Mouse (Mus musculus): ENCODE results near the gene Rmi2. TPM values are rescaled to one million over a fixed set of nuclear protein-coding genes. Genes with fewer than 3 reads are reported as not detected.
A peak's percentile ranks its signal among the peaks of the same experiment; 100 is the strongest.

Gene Rmi2
- total and polyA plus RNA-seq, 2 experiments: 0.09 TPM; not detected in 1

DNA sequence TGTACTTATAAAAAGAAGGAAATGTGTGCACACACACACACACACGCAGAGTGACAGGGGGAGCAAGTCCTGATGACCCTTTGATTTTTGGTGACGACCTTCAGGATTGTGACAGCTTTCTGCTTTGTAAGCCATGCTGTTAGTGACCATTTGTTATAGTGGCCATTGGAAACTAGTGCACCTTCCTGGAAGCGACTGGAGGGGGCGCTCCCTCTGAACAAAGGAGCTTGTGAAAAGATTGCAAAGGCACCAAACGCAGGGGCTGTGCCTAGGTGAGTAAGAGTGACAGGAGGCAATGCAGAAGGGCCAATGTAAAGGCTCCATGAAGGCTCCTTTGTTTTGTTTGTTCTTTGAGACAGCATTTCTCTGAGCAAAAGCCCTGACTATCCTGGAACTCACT, 68.0 kb downstream of the Rmi2 start:
- TF ChIP-seq POLR2A (IDR thresholded peaks at IDR 0.05; ENCODE audit: extremely low read depth, insufficient read depth, low read length) (no peak), CTCF (IDR thresholded peaks at IDR 0.05; ENCODE audit: low read depth, low read length) (peak; percentile 41; the same call in 1 of the 2 replicates)
- H3K9ac ChIP-seq (ENCODE audit: low read depth, low read length): no peak overlapping the region
- 71% methylated on average over 5 of the region's 5 CpGs for WGBS
- H3K27ac ChIP-seq (replicated peaks; ENCODE audit: insufficient read depth, low read depth, low read length): no peak overlapping the region
- H3K27me3 ChIP-seq (ENCODE audit: control insufficient read depth, insufficient read depth, low read length): no peaks in the 10 kb centered on the region
- no peak for DNase-seq (ENCODE audit: extremely low read depth, low read depth, low spot score)
- no peaks in the 10 kb centered on the region for H3K79me2 ChIP-seq (ENCODE audit: control insufficient read depth, insufficient read depth, low read length)
- no peak overlapping the region for H3K4me3 ChIP-seq (ENCODE audit: insufficient read depth, low read depth, low read length)
- no peaks in the 10 kb centered on the region for H3K36me3 ChIP-seq (ENCODE audit: control insufficient read depth, insufficient read depth, low read length)
- H3K4me1 ChIP-seq (ENCODE audit: control insufficient read depth, insufficient read depth, low read length): no peaks in the 10 kb centered on the region

DNA sequence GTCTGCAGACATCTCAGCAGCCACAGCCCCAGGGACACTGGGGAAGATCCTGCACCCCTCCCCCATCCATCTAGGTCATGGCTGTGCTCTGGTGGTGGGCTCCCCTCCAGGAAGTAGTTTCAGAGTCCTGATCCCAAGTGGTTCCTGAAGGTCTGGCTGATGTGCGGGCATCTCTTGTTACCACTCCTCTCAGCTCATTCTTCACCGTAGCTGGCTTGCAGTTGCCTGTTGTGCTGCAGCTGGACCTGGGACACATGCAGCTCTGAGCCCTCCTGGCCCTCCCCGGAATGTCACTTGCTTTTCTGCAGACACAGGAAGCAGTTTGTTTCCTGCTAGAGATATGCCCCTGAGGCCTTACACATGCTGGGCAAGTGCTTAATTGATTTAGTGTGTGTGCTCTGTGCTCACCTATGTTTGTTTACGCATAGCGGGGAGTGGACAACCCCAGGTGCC, 70.8 kb downstream of the Rmi2 start:
- H3K36me3 ChIP-seq (ENCODE audit: control insufficient read depth, insufficient read depth, low read length): no peaks in the 10 kb centered on the region
- no peak overlapping the region for H3K4me3 ChIP-seq (ENCODE audit: insufficient read depth, low read depth, low read length)
- no peak overlapping the region for H3K9ac ChIP-seq (ENCODE audit: low read depth, low read length)
- no peak overlapping the region for H3K27ac ChIP-seq (replicated peaks; ENCODE audit: insufficient read depth, low read depth, low read length)
- no peaks in the 10 kb centered on the region for H3K79me2 ChIP-seq (ENCODE audit: control insufficient read depth, insufficient read depth, low read length)
- no peak for DNase-seq (ENCODE audit: extremely low read depth, low read depth, low spot score)
- TF ChIP-seq CTCF (IDR thresholded peaks at IDR 0.05; ENCODE audit: low read depth, low read length) (no peak), POLR2A (IDR thresholded peaks at IDR 0.05; ENCODE audit: extremely low read depth, insufficient read depth, low read length) (no peak)
- 59% methylated on average over 5 of the region's 5 CpGs for WGBS
- no peaks in the 10 kb centered on the region for H3K4me1 ChIP-seq (ENCODE audit: control insufficient read depth, insufficient read depth, low read length)
- no peaks in the 10 kb centered on the region for H3K27me3 ChIP-seq (ENCODE audit: control insufficient read depth, insufficient read depth, low read length)

GRCm38 (mm10) chr16:10910541-10910940, 75.7 kb downstream of the Rmi2 start:
- H3K4me3 ChIP-seq (ENCODE audit: insufficient read depth, low read depth, low read length): no peak overlapping the region
- no peaks in the 10 kb centered on the region for H3K36me3 ChIP-seq (ENCODE audit: control insufficient read depth, insufficient read depth, low read length)
- H3K27me3 ChIP-seq (ENCODE audit: control insufficient read depth, insufficient read depth, low read length): no peaks in the 10 kb centered on the region
- DNase-seq (ENCODE audit: extremely low read depth, low read depth, low spot score): no peak
- no peak overlapping the region for H3K27ac ChIP-seq (replicated peaks; ENCODE audit: insufficient read depth, low read depth, low read length)
- no peaks in the 10 kb centered on the region for H3K79me2 ChIP-seq (ENCODE audit: control insufficient read depth, insufficient read depth, low read length)
- H3K4me1 ChIP-seq (ENCODE audit: control insufficient read depth, insufficient read depth, low read length): no peaks in the 10 kb centered on the region
- TF ChIP-seq CTCF (IDR thresholded peaks at IDR 0.05; ENCODE audit: low read depth, low read length): no peak
- no peak for TF ChIP-seq POLR2A (IDR thresholded peaks at IDR 0.05; ENCODE audit: extremely low read depth, insufficient read depth, low read length)
- no peak overlapping the region for H3K9ac ChIP-seq (ENCODE audit: low read depth, low read length)
- WGBS: 93% methylated on average over 7 of the region's 7 CpGs

DNA sequence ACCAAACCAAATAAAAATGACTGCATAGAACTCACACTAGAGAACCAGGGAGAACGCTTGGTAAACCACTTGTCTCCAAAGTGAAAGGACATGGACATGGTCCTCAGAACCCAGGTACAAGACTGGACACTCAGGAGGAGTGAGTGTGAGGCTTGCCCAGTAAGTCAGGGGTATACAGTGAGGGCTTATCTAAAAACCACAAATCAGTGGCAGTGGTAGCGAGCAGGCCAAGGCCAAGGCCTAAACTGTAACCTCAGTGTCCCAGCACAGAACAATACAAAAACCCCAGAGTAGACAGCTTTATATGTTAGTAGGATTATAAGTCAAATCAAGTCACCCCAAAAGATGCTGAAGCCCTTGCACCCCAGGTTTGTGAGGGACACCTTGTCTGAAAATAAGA, 76.2 kb downstream of the Rmi2 start:
- Histone ChIP-seq H3K27ac (replicated peaks; ENCODE audit: insufficient read depth, low read depth, low read length) (no peak overlapping the region), H3K27me3 (ENCODE audit: control insufficient read depth, insufficient read depth, low read length) (no peaks in the 10 kb centered on the region), H3K4me3 (ENCODE audit: insufficient read depth, low read depth, low read length) (no peak overlapping the region), H3K9ac (ENCODE audit: low read depth, low read length) (no peak overlapping the region), H3K79me2 (ENCODE audit: control insufficient read depth, insufficient read depth, low read length) (no peaks in the 10 kb centered on the region), H3K36me3 (ENCODE audit: control insufficient read depth, insufficient read depth, low read length) (no peaks in the 10 kb centered on the region), H3K4me1 (ENCODE audit: control insufficient read depth, insufficient read depth, low read length) (no peaks in the 10 kb centered on the region)
- WGBS: 98% methylated on average over 2 of the region's 2 CpGs
- no peak for DNase-seq (ENCODE audit: extremely low read depth, low read depth, low spot score)
- TF ChIP-seq POLR2A (IDR thresholded peaks at IDR 0.05; ENCODE audit: extremely low read depth, insufficient read depth, low read length) (no peak), CTCF (IDR thresholded peaks at IDR 0.05; ENCODE audit: low read depth, low read length) (no peak)

GRCm38 (mm10) chr16:10915066-10915465, 80.2 kb downstream of the Rmi2 start:
- WGBS: over 99% methylated on average over 4 of the region's 4 CpGs
- Histone ChIP-seq H3K4me1 (ENCODE audit: control insufficient read depth, insufficient read depth, low read length) (no peaks in the 10 kb centered on the region), H3K36me3 (ENCODE audit: control insufficient read depth, insufficient read depth, low read length) (no peaks in the 10 kb centered on the region), H3K4me3 (ENCODE audit: insufficient read depth, low read depth, low read length) (no peak overlapping the region), H3K27me3 (ENCODE audit: control insufficient read depth, insufficient read depth, low read length) (no peaks in the 10 kb centered on the region), H3K9ac (ENCODE audit: low read depth, low read length) (no peak overlapping the region), H3K79me2 (ENCODE audit: control insufficient read depth, insufficient read depth, low read length) (no peaks in the 10 kb centered on the region), H3K27ac (replicated peaks; ENCODE audit: insufficient read depth, low read depth, low read length) (no peak overlapping the region)
- TF ChIP-seq CTCF (IDR thresholded peaks at IDR 0.05; ENCODE audit: low read depth, low read length) (no peak), POLR2A (IDR thresholded peaks at IDR 0.05; ENCODE audit: extremely low read depth, insufficient read depth, low read length) (no peak)
- no peak for DNase-seq (ENCODE audit: extremely low read depth, low read depth, low spot score)

GRCm38 (mm10) chr16:10916271-10916670, 81.4 kb downstream of the Rmi2 start:
- Histone ChIP-seq H3K4me3 (ENCODE audit: insufficient read depth, low read depth, low read length) (no peak overlapping the region), H3K4me1 (ENCODE audit: control insufficient read depth, insufficient read depth, low read length) (no peaks in the 10 kb centered on the region), H3K27ac (replicated peaks; ENCODE audit: insufficient read depth, low read depth, low read length) (no peak overlapping the region), H3K27me3 (ENCODE audit: control insufficient read depth, insufficient read depth, low read length) (no peaks in the 10 kb centered on the region), H3K79me2 (ENCODE audit: control insufficient read depth, insufficient read depth, low read length) (no peaks in the 10 kb centered on the region), H3K36me3 (ENCODE audit: control insufficient read depth, insufficient read depth, low read length) (no peaks in the 10 kb centered on the region), H3K9ac (ENCODE audit: low read depth, low read length) (no peak overlapping the region)
- 93% methylated on average over 3 of the region's 3 CpGs for WGBS
- DNase-seq (ENCODE audit: extremely low read depth, low read depth, low spot score): no peak
- TF ChIP-seq POLR2A (IDR thresholded peaks at IDR 0.05; ENCODE audit: extremely low read depth, insufficient read depth, low read length) (no peak), CTCF (IDR thresholded peaks at IDR 0.05; ENCODE audit: low read depth, low read length) (no peak)
